Mouse (Mus musculus) spleen, postnatal 4 days (tissue): ENCODE measurements around the gene Smyd2.

Source experiments
- DNase-seq, 2 experiments: peaks; one replicate each; pipeline ENCODE4 v3.0.0; 2022; ENCODE audit warnings: low spot score in 2 of 2

The Smyd2 gene

GRCm38 (mm10) chr1:189871625-189872024 is 50.5 kb downstream of the Smyd2 start:
- DNase-seq: no peak

GRCm38 (mm10) chr1:189870539-189870938 is 51.6 kb downstream of the Smyd2 start:
- DNase-seq: no peak

GRCm38 (mm10) chr1:189869651-189870270 is 52.4 kb downstream of the Smyd2 start:
- peak; percentile 32 to 74 for DNase-seq

- DNase-seq: no peak
Measured at GRCm38 (mm10) chr1:189868036-189868435, 54.1 kb downstream of the Smyd2 start.

GRCm38 (mm10) chr1:189867497-189867896 is 54.7 kb downstream of the Smyd2 start:
- no peak for DNase-seq

GRCm38 (mm10) chr1:189867034-189867433 is 55.1 kb downstream of the Smyd2 start:
- no peak for DNase-seq

GRCm38 (mm10) chr1:189866621-189867020 is 55.5 kb downstream of the Smyd2 start:
- no peak for DNase-seq

GRCm38 (mm10) chr1:189864846-189865560 is 57.2 kb downstream of the Smyd2 start:
- no peak for DNase-seq

- DNase-seq: no peak
Measured at GRCm38 (mm10) chr1:189864301-189864700, 57.9 kb downstream of the Smyd2 start.

- no peak for DNase-seq
Measured at GRCm38 (mm10) chr1:189863727-189864126, 58.4 kb downstream of the Smyd2 start.

- DNase-seq: no peak
Measured at GRCm38 (mm10) chr1:189860942-189861315, 61.2 kb downstream of the Smyd2 start.

- DNase-seq: no peak
Measured at GRCm38 (mm10) chr1:189860112-189860941, 61.8 kb downstream of the Smyd2 start.

- no peak for DNase-seq
Measured at GRCm38 (mm10) chr1:189858377-189858776, 63.8 kb downstream of the Smyd2 start.

GRCm38 (mm10) chr1:189855739-189856138 is 66.4 kb downstream of the Smyd2 start:
- no peak for DNase-seq

GRCm38 (mm10) chr1:189854646-189855045 is 67.5 kb downstream of the Smyd2 start:
- DNase-seq: no peak

- no peak for DNase-seq
Measured at GRCm38 (mm10) chr1:189852456-189852855, 69.7 kb downstream of the Smyd2 start.

GRCm38 (mm10) chr1:189852051-189852450 is 70.1 kb downstream of the Smyd2 start:
- no peak for DNase-seq

GRCm38 (mm10) chr1:189849550-189849949 is 72.6 kb downstream of the Smyd2 start:
- no peak for DNase-seq

GRCm38 (mm10) chr1:189846319-189846718 is 75.8 kb downstream of the Smyd2 start:
- no peak for DNase-seq

- DNase-seq: no peak
Measured at GRCm38 (mm10) chr1:189834166-189834565, 88.0 kb downstream of the Smyd2 start.

- DNase-seq: no peak
Measured at GRCm38 (mm10) chr1:189833351-189833750, 88.8 kb downstream of the Smyd2 start.

GRCm38 (mm10) chr1:189830797-189831232 is 91.3 kb downstream of the Smyd2 start:
- peak in 1 of 2 experiments; percentile 21 for DNase-seq
